Mouse (Mus musculus): ENCODE measurements around the gene Rara.

DNA sequence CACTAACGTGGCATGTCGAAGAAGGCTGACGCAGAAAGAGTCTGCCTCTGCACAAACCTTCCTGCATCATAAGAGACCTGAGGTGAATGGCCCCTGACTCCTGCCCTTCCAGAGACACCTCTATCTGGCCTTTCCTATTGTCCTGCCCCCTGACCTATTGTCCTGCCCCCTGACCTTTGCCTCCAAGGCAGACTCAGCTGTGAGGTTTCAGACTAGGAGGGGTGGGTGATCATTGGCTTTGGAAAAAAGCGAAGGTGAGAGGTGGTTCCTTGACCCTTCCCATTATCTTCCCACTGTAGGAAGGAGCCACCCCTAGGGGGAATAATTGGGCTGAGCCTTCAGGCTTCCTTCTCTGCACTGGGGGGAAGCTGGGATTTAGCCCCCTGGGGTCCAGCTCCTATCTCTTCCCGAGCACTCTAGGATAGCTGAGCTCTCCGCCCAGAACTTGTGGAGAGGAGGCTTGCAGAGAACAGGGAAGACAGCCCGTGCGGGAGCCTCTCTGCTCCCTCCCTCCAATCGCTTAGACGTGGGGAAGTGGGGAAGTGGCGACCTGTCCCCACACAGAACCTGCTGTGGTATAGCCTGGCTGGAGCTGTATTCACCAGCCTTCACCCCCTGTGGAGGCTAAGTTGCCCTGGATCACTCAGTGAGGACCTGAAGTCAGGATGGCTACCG lies 34.9 kb downstream of the Rara start:
- TF ChIP-seq CTCF (IDR thresholded peaks at IDR 0.05; ENCODE audit: extremely low read depth, insufficient read depth, insufficient read length, insufficient replicate concordance) (no peak), POLR2A (IDR thresholded peaks at IDR 0.05; ENCODE audit: low read depth, low read length) (no peak)

Measured in spleen, adult 2 months (tissue).